12 mouse cellular contexts compared by ENCODE assay signal in genomic region chr10:24823265-24823664, GRCm38 (mm10). TPM values are rescaled to one million over a fixed set of nuclear protein-coding genes. Genes with fewer than 3 reads are reported as not detected.
A peak's percentile ranks its signal among the peaks of the same experiment; 100 is the strongest.
DNase-seq lines count a peak whose midpoint lies in the region; ATAC-seq lines count a peak whose summit lies in the region.
"Had no signal": no experiment of that assay in that cellular context is flagged by ENCODE, and none has a peak within 500 bp of the region (broad histone marks: within the 10 kb centered on the region; RNA-seq: fewer than 3 reads in every experiment).

No protein-coding gene starts in this region.

- no peak overlapping the region for H3K4me3 ChIP-seq in heart, embryonic 15.5 days
- H3K4me3 ChIP-seq in liver, embryonic 15.5 days (replicated peaks), result peak overlapping the region; percentile 11; the same call in 1 of the 2 replicates
- no peak overlapping the region for H3K4me3 ChIP-seq in forebrain, embryonic 15.5 days
- H3K4me3 ChIP-seq: embryonic facial prominence, embryonic 12.5 days had no signal

- H3K4me2 ChIP-seq in heart, embryonic 15.5 days, result no peak overlapping the region
- peak overlapping the region; percentile 48 for H3K4me2 ChIP-seq in liver, embryonic 15.5 days
- H3K4me2 ChIP-seq in forebrain, embryonic 15.5 days (replicated peaks), result no peak overlapping the region
- H3K4me2 ChIP-seq: embryonic facial prominence, embryonic 12.5 days had no signal

- intact Hi-C loops in heart, postnatal 25 days (cut with DNase I), result no loop called here

- no peaks in the 10 kb centered on the region for H3K36me3 ChIP-seq in heart, embryonic 15.5 days
- H3K36me3 ChIP-seq in liver, embryonic 15.5 days (replicated peaks), result no peaks in the 10 kb centered on the region
- H3K36me3 ChIP-seq in forebrain, embryonic 15.5 days, result no peaks in the 10 kb centered on the region
- H3K36me3 ChIP-seq: embryonic facial prominence, embryonic 12.5 days had no signal

- H3K4me1 ChIP-seq in heart, embryonic 15.5 days (replicated peaks), result 0 out of 2 replicates have a peak, but pooled peaks cover 6% of the 10 kb centered on the region
- peaks cover 50% of the 10 kb centered on the region for H3K4me1 ChIP-seq in liver, embryonic 15.5 days (replicated peaks)
- H3K4me1 ChIP-seq in forebrain, embryonic 15.5 days, result no peaks in the 10 kb centered on the region

- no peak for ATAC-seq in heart, embryonic 15.5 days (replicated peaks; ENCODE audit: insufficient number of reproducible peaks, insufficient read depth, low FRiP score, low read depth)
- ATAC-seq in erythroblast, adult 5-6 weeks (replicated peaks; ENCODE audit: low FRiP score, poor library complexity, severe bottlenecking), result peak; percentile 82
- ATAC-seq in liver, embryonic 15.5 days (ENCODE audit: insufficient read depth), result peak; percentile 81
- no peak for ATAC-seq in forebrain, embryonic 15.5 days (replicated peaks)

- no peak overlapping the region for H3K9ac ChIP-seq in heart, embryonic 15.5 days
- H3K9ac ChIP-seq in liver, embryonic 15.5 days, result peak overlapping the region; percentile 15; the same call in 1 of the 2 replicates
- no peak overlapping the region for H3K9ac ChIP-seq in forebrain, embryonic 15.5 days (replicated peaks)
- H3K9ac ChIP-seq: embryonic facial prominence, embryonic 12.5 days had no signal

- no peak for DNase-seq in heart, postnatal 25 days (ENCODE audit: low spot score)
- DNase-seq in 416B (ENCODE audit: low read depth), result peak; percentile 36
- DNase-seq in right cerebral cortex, postnatal 4 days, result no peak
- DNase-seq in thymus, postnatal 4 days, result no peak
- DNase-seq: heart, postnatal 14 days; kidney, postnatal 14 days; retina, postnatal 1 day had no signal

- H3K27ac ChIP-seq in heart, embryonic 15.5 days, result peak overlapping the region; percentile 2; the same call in 1 of the 2 replicates
- H3K27ac ChIP-seq in liver, embryonic 15.5 days (replicated peaks), result peak overlapping the region; percentile 81
- no peak overlapping the region for H3K27ac ChIP-seq in forebrain, embryonic 15.5 days (replicated peaks)
- H3K27ac ChIP-seq: embryonic facial prominence, embryonic 12.5 days had no signal

- 37% methylated on average over 1 of the region's 1 CpGs for WGBS in heart, embryonic 15.5 days
- WGBS in liver, embryonic 15.5 days (ENCODE audit: insufficient replicate concordance), result 8% methylated on average over 1 of the region's 1 CpGs
- 70% methylated on average over 1 of the region's 1 CpGs for WGBS in forebrain, embryonic 15.5 days

- H3K9me3 ChIP-seq in heart, embryonic 15.5 days (replicated peaks), result no peaks in the 10 kb centered on the region
- H3K9me3 ChIP-seq in liver, embryonic 15.5 days (replicated peaks), result no peaks in the 10 kb centered on the region
- no peaks in the 10 kb centered on the region for H3K9me3 ChIP-seq in forebrain, embryonic 15.5 days

- H3K27me3 ChIP-seq in heart, embryonic 15.5 days, result no peaks in the 10 kb centered on the region
- no peaks in the 10 kb centered on the region for H3K27me3 ChIP-seq in liver, embryonic 15.5 days
- H3K27me3 ChIP-seq in forebrain, embryonic 15.5 days, result no peaks in the 10 kb centered on the region
- H3K27me3 ChIP-seq: embryonic facial prominence, embryonic 12.5 days had no signal

RNA-seq across cellular contexts. Expression of gene Enpp3, which starts 19.4 kb away (rescaled TPM):
- 3.8 and 4.3 TPM in 2 replicates for polyA plus RNA-seq in heart, embryonic 15.5 days (2015; fragmentation: Nextera tagmentation; extraction: Ambion mirVana)
- total RNA-seq in heart, postnatal 25 days (2021), result 1 to 10 TPM; 2.9 to 4.7 TPM
- total RNA-seq in erythroblast, adult 5-6 weeks (2015; ENCODE audit: low replicate concordance), result 2.1 TPM in 1 of 2 replicates, not detected in the other
- 0.85 and 1.3 TPM in 2 replicates for total RNA-seq in erythroblast, adult 5-6 weeks (2017; ENCODE audit: low replicate concordance)
- 5.7 and 6.1 TPM in 2 replicates for polyA plus RNA-seq in liver, embryonic 15.5 days (2015; fragmentation: Nextera tagmentation; extraction: Ambion mirVana)
- polyA plus RNA-seq in forebrain, embryonic 15.5 days (2015; fragmentation: Nextera tagmentation; extraction: Ambion mirVana), result 1.5 and 2.1 TPM in 2 replicates

RNA-seq across cellular contexts. Expression of gene Med23, which starts 46.5 kb away (rescaled TPM):
- polyA plus RNA-seq in heart, embryonic 15.5 days (2015; fragmentation: Nextera tagmentation; extraction: Ambion mirVana), result 12.4 and 14.4 TPM in 2 replicates
- total RNA-seq in heart, postnatal 25 days (2021), result 10 to 100 TPM; 14.7 to 15.6 TPM
- 5.2 and 7.9 TPM in 2 replicates for total RNA-seq in erythroblast, adult 5-6 weeks (2015; ENCODE audit: low replicate concordance)
- 9.1 and 12.2 TPM in 2 replicates for total RNA-seq in erythroblast, adult 5-6 weeks (2017; ENCODE audit: low replicate concordance)
- polyA plus RNA-seq in liver, embryonic 15.5 days (2015; fragmentation: Nextera tagmentation; extraction: Ambion mirVana), result 5.9 and 6.2 TPM in 2 replicates
- 29.4 and 32.7 TPM in 2 replicates for polyA plus RNA-seq in forebrain, embryonic 15.5 days (2015; fragmentation: Nextera tagmentation; extraction: Ambion mirVana)

Comparison
In these comparisons a context has a peak if more than half of its experiments do, and no peak if none do; other contexts are left out.
1. ATAC-seq: peak in erythroblast, adult 5-6 weeks (single experiment) and liver, embryonic 15.5 days (single experiment); none in heart, embryonic 15.5 days (single experiment) and forebrain, embryonic 15.5 days (single experiment).